ENCODE assay signal across 9 mouse cellular contexts in the genomic region with DNA sequence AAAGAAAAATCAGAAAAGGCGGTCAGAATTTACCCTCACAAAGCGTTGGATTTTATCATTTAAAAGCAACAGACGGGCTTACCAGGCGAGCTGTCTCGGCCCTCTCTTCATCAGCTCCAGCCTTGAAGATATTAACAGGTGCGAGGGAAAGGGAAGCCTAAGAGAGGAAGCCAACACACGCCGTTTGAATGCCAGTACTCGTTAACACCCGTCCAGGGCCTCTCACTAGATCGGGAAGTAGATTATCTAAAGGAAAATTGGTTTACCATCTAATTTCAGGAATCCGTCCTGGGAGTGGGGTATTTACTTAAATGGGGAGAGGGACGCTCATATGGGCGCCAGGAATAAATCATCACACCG. TPM values are rescaled to one million over a fixed set of nuclear protein-coding genes. Genes with fewer than 3 reads are reported as not detected.
A peak's percentile ranks its signal among the peaks of the same experiment; 100 is the strongest.
DNase-seq lines count a peak whose midpoint lies in the region; ATAC-seq lines count a peak whose summit lies in the region.
"Had no signal": no experiment of that assay in that cellular context is flagged by ENCODE, and none has a peak within 500 bp of the region (broad histone marks: within the 10 kb centered on the region; RNA-seq: fewer than 3 reads in every experiment).

No protein-coding gene starts in this region.

- H3K4me2 ChIP-seq in kidney, embryonic 15.5 days, result peak overlapping the region; percentile 76
- H3K4me2 ChIP-seq in embryonic facial prominence, embryonic 11.5 days (ENCODE audit: low read depth, low read length), result peak overlapping the region; percentile 61
- peak overlapping the region; percentile 73 for H3K4me2 ChIP-seq in intestine, embryonic 15.5 days (replicated peaks)
- peak overlapping the region; percentile 88 for H3K4me2 ChIP-seq in midbrain, embryonic 16.5 days (ENCODE audit: low read length)

- H3K4me1 ChIP-seq in kidney, embryonic 15.5 days, result peaks cover 22% of the 10 kb centered on the region
- no peaks in the 10 kb centered on the region for H3K4me1 ChIP-seq in embryonic facial prominence, embryonic 11.5 days (ENCODE audit: control insufficient read depth, insufficient read depth, low read length)
- H3K4me1 ChIP-seq in intestine, embryonic 15.5 days (replicated peaks), result 0 out of 2 replicates have a peak, but pooled peaks cover 3% of the 10 kb centered on the region
- H3K4me1 ChIP-seq in midbrain, embryonic 16.5 days (ENCODE audit: control insufficient read depth, insufficient read depth, low read length), result peaks cover 16% of the 10 kb centered on the region

- intact Hi-C loops in left cerebral cortex, postnatal 14 days (cut with DNase I), result loop anchor here (5.0 to 10.0 kb wide), 3 partner anchors 84 to 642 kb away; a partner anchor contains a TSS

- H3K36me3 ChIP-seq in kidney, embryonic 15.5 days, result peaks cover 43% of the 10 kb centered on the region
- peaks cover 7% of the 10 kb centered on the region for H3K36me3 ChIP-seq in embryonic facial prominence, embryonic 11.5 days (replicated peaks; ENCODE audit: control insufficient read depth, insufficient read depth, low read depth, low read length)
- H3K36me3 ChIP-seq in intestine, embryonic 15.5 days, result peaks cover 17% of the 10 kb centered on the region
- H3K36me3 ChIP-seq in midbrain, embryonic 16.5 days (ENCODE audit: control insufficient read depth, insufficient read depth, low read length), result peaks cover 24% of the 10 kb centered on the region

- H3K27ac ChIP-seq in kidney, embryonic 15.5 days, result peak overlapping the region; percentile 82; the same call in 1 of the 2 replicates
- no peak overlapping the region for H3K27ac ChIP-seq in embryonic facial prominence, embryonic 11.5 days (replicated peaks; ENCODE audit: low read depth, low read length)
- H3K27ac ChIP-seq in intestine, embryonic 15.5 days, result 0 out of 2 replicates have a peak overlapping the region, but pooled peaks have one; percentile 78
- H3K27ac ChIP-seq in midbrain, embryonic 16.5 days (ENCODE audit: low read length), result peak overlapping the region; percentile 85; the same call in 1 of the 2 replicates

- peak overlapping the region; percentile 64 for H3K4me3 ChIP-seq in kidney, embryonic 15.5 days (replicated peaks)
- H3K4me3 ChIP-seq in embryonic facial prominence, embryonic 11.5 days (ENCODE audit: low read depth, low read length), result peak overlapping the region; percentile 64
- peak overlapping the region; percentile 90 for H3K4me3 ChIP-seq in intestine, embryonic 15.5 days (replicated peaks)
- peak overlapping the region; percentile 95 for H3K4me3 ChIP-seq in midbrain, embryonic 16.5 days (ENCODE audit: low read depth, low read length)

- WGBS in kidney, embryonic 15.5 days, result 3% methylated on average over 15 of the region's 15 CpGs
- WGBS in embryonic facial prominence, embryonic 11.5 days, result 4% methylated on average over 15 of the region's 15 CpGs
- 1% methylated on average over 15 of the region's 15 CpGs for WGBS in intestine, embryonic 15.5 days
- 3% methylated on average over 15 of the region's 15 CpGs for WGBS in midbrain, embryonic 16.5 days

- 0 out of 2 replicates have a peak, but pooled peaks have one; percentile 2 for ATAC-seq in kidney, embryonic 15.5 days (replicated peaks; ENCODE audit: low FRiP score)
- no peak for ATAC-seq in embryonic facial prominence, embryonic 11.5 days (replicated peaks; ENCODE audit: insufficient number of reproducible peaks, low FRiP score, low TSS enrichment, low read depth)
- no peak for ATAC-seq in intestine, embryonic 15.5 days
- no peak for ATAC-seq in midbrain, embryonic 16.5 days

- H3K9me3 ChIP-seq in kidney, embryonic 15.5 days (replicated peaks), result no peaks in the 10 kb centered on the region
- H3K9me3 ChIP-seq in embryonic facial prominence, embryonic 11.5 days (replicated peaks; ENCODE audit: control insufficient read depth, low read length), result no peaks in the 10 kb centered on the region
- H3K9me3 ChIP-seq in intestine, embryonic 15.5 days, result no peaks in the 10 kb centered on the region
- no peaks in the 10 kb centered on the region for H3K9me3 ChIP-seq in midbrain, embryonic 16.5 days (replicated peaks; ENCODE audit: control insufficient read depth, low read length, poor library complexity, severe bottlenecking)

- DNase-seq in kidney, postnatal 4 days, result no peak
- no peak for DNase-seq in embryonic facial prominence, embryonic 11.5 days (ENCODE audit: low spot score)
- DNase-seq in left cerebral cortex, postnatal 14 days (ENCODE audit: low spot score in 2 of 2), result no peak
- no peak for DNase-seq in right cerebral cortex, postnatal 25 days
- no peak for DNase-seq in cerebellum, adult 11-12 months

- no peaks in the 10 kb centered on the region for H3K27me3 ChIP-seq in kidney, embryonic 15.5 days
- no peaks in the 10 kb centered on the region for H3K27me3 ChIP-seq in embryonic facial prominence, embryonic 11.5 days (ENCODE audit: control insufficient read depth, insufficient read depth, low read length)
- no peaks in the 10 kb centered on the region for H3K27me3 ChIP-seq in intestine, embryonic 15.5 days (replicated peaks)
- H3K27me3 ChIP-seq in midbrain, embryonic 16.5 days (ENCODE audit: control insufficient read depth, insufficient read depth, low read depth, low read length), result no peaks in the 10 kb centered on the region

- peak overlapping the region; percentile 76 for H3K9ac ChIP-seq in kidney, embryonic 15.5 days
- H3K9ac ChIP-seq in embryonic facial prominence, embryonic 11.5 days (replicated peaks; ENCODE audit: low read length), result peak overlapping the region; percentile 76
- H3K9ac ChIP-seq in intestine, embryonic 15.5 days, result peak overlapping the region; percentile 84
- peak overlapping the region; percentile 83 for H3K9ac ChIP-seq in midbrain, embryonic 16.5 days (ENCODE audit: low read depth, low read length)

RNA-seq across cellular contexts. Expression of a gene that starts 0.7 kb away (rescaled TPM):
- 258 and 266 TPM in 2 replicates for polyA plus RNA-seq in kidney, embryonic 15.5 days (2015; fragmentation: Nextera tagmentation; extraction: Ambion mirVana)
- 379 and 384 TPM in 2 replicates for polyA plus RNA-seq in embryonic facial prominence, embryonic 11.5 days (2014; fragmentation: Nextera tagmentation; extraction: Ambion mirVana)
- polyA plus RNA-seq in intestine, embryonic 15.5 days (2015; fragmentation: Nextera tagmentation; extraction: Ambion mirVana), result 238 and 258 TPM in 2 replicates
- polyA plus RNA-seq in midbrain, embryonic 16.5 days (2015; fragmentation: Nextera tagmentation; extraction: Ambion mirVana), result 232 and 235 TPM in 2 replicates
- 100 to 1,000 TPM; 186 to 187 TPM for total RNA-seq in left cerebral cortex, postnatal 14 days (2021)

RNA-seq across cellular contexts. Expression of a gene that starts 17.7 kb away (rescaled TPM):
- polyA plus RNA-seq in kidney, embryonic 15.5 days (2015; fragmentation: Nextera tagmentation; extraction: Ambion mirVana), result not detected in 2 replicates
- polyA plus RNA-seq in embryonic facial prominence, embryonic 11.5 days (2014; fragmentation: Nextera tagmentation; extraction: Ambion mirVana), result 0.33 TPM in 1 of 2 replicates, not detected in the other
- polyA plus RNA-seq in intestine, embryonic 15.5 days (2015; fragmentation: Nextera tagmentation; extraction: Ambion mirVana), result not detected in 2 replicates
- not detected in 2 replicates for polyA plus RNA-seq in midbrain, embryonic 16.5 days (2015; fragmentation: Nextera tagmentation; extraction: Ambion mirVana)
- total RNA-seq in left cerebral cortex, postnatal 14 days (2021), result not detected
- total RNA-seq: neutrophil, adult 5-6 weeks had no signal
